Mouse (Mus musculus): ENCODE results near the gene Atpif1.
"Not testable (repeated sequence)": the region's sequence is repeated elsewhere in the genome, so short reads cannot be mapped to it uniquely, and the experiment has no call there.

Atpif1 gene

GRCm38 (mm10) chr4:132490273-132491010, 43.0 kb downstream of the Atpif1 start:
- no peak for DNase-seq

- no peak for DNase-seq
Measured at GRCm38 (mm10) chr4:132488976-132489375, 44.5 kb downstream of the Atpif1 start.

- DNase-seq = no peak
Measured at GRCm38 (mm10) chr4:132488521-132488920, 44.9 kb downstream of the Atpif1 start.

- DNase-seq = no peak
Measured at GRCm38 (mm10) chr4:132484820-132485219, 48.6 kb downstream of the Atpif1 start.

- no peak for DNase-seq
Measured at GRCm38 (mm10) chr4:132484231-132484630, 49.2 kb downstream of the Atpif1 start.

- no peak for DNase-seq
Measured at GRCm38 (mm10) chr4:132482956-132483608, 50.4 kb downstream of the Atpif1 start.

GRCm38 (mm10) chr4:132482104-132482503, 51.4 kb downstream of the Atpif1 start:
- not testable (repeated sequence) for DNase-seq

Data from B cell, adult 2 months (primary cell).